Mouse (Mus musculus): ENCODE measurements around the gene Sigmar1. TPM values are rescaled to one million over a fixed set of nuclear protein-coding genes. Genes with fewer than 3 reads are reported as not detected.

The Sigmar1 gene
- polyA plus RNA-seq, 1 experiment from 2014 or later = 77.5 TPM

DNA sequence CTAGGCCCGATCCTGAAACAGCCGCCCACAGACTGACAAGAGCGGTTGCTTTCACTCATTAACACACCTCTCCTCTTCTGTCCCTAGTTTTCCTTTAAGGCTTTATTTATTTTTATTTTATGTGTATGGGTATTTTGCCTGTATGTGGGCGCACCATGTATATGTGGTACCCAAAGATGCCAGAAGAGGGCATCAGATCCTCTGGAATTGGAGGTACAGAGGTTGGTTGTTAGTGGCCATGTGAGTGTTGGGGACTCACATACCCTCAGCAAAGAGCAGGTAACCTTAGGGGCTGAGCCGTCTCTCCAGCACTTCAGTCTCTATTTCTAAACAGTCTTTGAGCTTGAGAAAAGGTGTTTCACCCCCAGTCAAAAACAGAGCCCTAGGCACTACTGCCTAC lies 40.4 kb downstream of the Sigmar1 start:
- no peak overlapping the region for H3K27ac ChIP-seq
- no peaks in the 10 kb centered on the region for H3K27me3 ChIP-seq (ENCODE audit: control insufficient read depth, insufficient read depth, low read length)
- H3K9ac ChIP-seq = no peak overlapping the region
- no peak overlapping the region for H3K4me2 ChIP-seq (replicated peaks)
- 90% methylated on average over 5 of the region's 5 CpGs for WGBS
- no peak for DNase-seq (ENCODE audit: low spot score)
- peaks cover 52% of the 10 kb centered on the region for H3K36me3 ChIP-seq (replicated peaks; ENCODE audit: control insufficient read depth, insufficient read depth)
- H3K9me3 ChIP-seq (ENCODE audit: control insufficient read depth, low read length) = no peaks in the 10 kb centered on the region
- peaks cover 26% of the 10 kb centered on the region for H3K4me1 ChIP-seq (replicated peaks; ENCODE audit: control insufficient read depth, insufficient read depth, low read length)
- no peak for ATAC-seq (ENCODE audit: low FRiP score)
- H3K4me3 ChIP-seq (replicated peaks; ENCODE audit: low read length) = no peak overlapping the region

DNA sequence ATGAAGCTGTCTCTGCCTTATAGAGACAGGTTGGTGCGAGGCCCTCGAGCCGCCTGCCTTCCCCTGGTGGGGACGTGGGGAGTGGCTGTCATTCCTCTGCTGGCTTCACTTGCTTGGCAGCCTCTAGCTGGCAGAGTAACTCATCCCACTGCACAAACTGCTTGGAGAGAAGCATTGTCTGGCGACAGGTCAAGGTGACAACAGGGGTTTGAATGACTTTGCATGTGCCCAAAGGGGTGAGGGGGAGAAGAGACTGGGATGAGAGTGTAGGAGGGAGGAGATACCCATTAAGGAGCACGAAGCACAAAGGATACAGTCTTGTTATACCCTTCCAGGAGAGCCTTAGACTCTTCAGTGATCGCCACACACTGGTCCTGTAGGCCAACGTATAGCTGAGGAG lies 40.9 kb downstream of the Sigmar1 start:
- Histone ChIP-seq H3K4me2 (replicated peaks) (no peak overlapping the region), H3K9me3 (ENCODE audit: control insufficient read depth, low read length) (no peaks in the 10 kb centered on the region), H3K4me1 (replicated peaks; ENCODE audit: control insufficient read depth, insufficient read depth, low read length) (peaks cover 26% of the 10 kb centered on the region), H3K9ac (no peak overlapping the region), H3K27me3 (ENCODE audit: control insufficient read depth, insufficient read depth, low read length) (no peaks in the 10 kb centered on the region), H3K4me3 (replicated peaks; ENCODE audit: low read length) (no peak overlapping the region), H3K27ac (no peak overlapping the region), H3K36me3 (replicated peaks; ENCODE audit: control insufficient read depth, insufficient read depth) (peaks cover 47% of the 10 kb centered on the region)
- DNase-seq (ENCODE audit: low spot score) (no peak), ATAC-seq (ENCODE audit: low FRiP score) (no peak)
- 84% methylated on average over 8 of the region's 8 CpGs for WGBS

DNA sequence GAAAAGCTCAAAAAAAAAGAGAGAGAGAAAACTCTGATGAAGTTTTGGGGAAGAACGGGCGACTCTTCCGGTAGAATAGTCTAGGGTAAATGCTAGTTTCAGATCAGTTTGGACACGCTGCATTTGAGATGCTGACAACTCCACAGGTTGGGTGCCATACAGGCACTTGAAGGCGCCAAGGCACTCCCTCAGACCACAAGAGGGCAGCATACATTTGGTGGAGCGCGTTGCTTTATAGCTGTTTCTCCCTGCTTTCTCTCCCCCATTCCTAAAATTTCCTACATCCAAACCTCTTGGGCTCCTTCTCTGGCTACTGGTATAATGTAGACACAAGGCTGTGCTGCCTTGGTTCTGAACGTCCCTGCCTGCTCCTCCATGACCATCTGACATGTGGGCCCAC lies 41.7 kb downstream of the Sigmar1 start:
- H3K27ac ChIP-seq = no peak overlapping the region
- H3K4me3 ChIP-seq (replicated peaks; ENCODE audit: low read length) = peak overlapping the region; percentile 79
- no peaks in the 10 kb centered on the region for H3K27me3 ChIP-seq (ENCODE audit: control insufficient read depth, insufficient read depth, low read length)
- H3K4me2 ChIP-seq (replicated peaks) = peak overlapping the region; percentile 81
- H3K4me1 ChIP-seq (replicated peaks; ENCODE audit: control insufficient read depth, insufficient read depth, low read length) = peaks cover 26% of the 10 kb centered on the region
- no peak; the same call in 1 of the 2 replicates for ATAC-seq (ENCODE audit: low FRiP score)
- no peak overlapping the region for H3K9ac ChIP-seq
- peaks cover 39% of the 10 kb centered on the region for H3K36me3 ChIP-seq (replicated peaks; ENCODE audit: control insufficient read depth, insufficient read depth)
- WGBS = 15% methylated on average over 8 of the region's 8 CpGs
- DNase-seq (ENCODE audit: low spot score) = peak; percentile 85
- no peaks in the 10 kb centered on the region for H3K9me3 ChIP-seq (ENCODE audit: control insufficient read depth, low read length)

DNA sequence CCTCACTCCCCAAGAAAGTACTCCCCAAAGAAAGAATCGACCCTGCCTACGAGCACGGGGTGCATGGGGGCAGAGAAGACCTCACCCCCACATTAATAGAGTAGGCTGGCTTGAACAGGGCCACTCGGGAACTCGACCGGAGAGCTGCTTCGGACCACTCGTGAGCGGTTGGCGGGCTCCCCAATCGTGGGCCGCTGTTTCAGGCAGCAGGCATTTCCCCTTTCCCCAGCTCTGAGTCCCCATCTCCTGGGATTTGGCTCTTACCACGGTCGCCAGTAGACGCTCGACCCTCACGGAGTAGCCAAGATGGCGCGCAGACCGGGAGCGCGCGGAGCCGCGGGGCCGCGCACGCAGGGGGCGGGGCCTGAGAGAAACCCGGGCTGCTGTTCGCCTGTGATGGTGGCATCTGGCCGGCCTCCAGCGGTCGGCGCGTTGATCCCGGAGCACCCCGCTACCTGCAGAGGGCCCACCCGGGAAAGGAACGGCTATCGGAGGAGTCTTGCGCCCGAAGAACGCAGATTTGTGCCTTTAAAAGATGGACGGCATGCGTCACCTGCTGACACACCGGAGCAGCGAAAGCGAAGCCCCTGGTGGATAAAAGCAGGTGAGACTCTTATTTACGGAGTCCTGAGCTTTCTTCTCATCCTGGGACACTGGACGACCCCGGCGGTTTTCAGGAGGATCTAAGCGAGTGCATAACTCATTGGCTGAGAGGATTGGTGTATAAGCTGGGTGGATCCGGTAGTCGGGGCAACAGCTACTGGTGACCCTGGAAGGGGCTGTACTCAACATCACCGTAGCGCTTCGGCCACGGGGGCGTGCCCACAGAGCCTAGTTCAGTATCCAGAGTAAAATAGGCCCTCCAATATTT lies 42.5 kb downstream of the Sigmar1 start, which contains the start of gene Rpp25l:
Gene Rpp25l, minus strand, starts transcription at position 338 of the 871 bp plus-strand sequence.
- Histone ChIP-seq H3K27me3 (ENCODE audit: control insufficient read depth, insufficient read depth, low read length) (no peaks in the 10 kb centered on the region), H3K4me3 (replicated peaks; ENCODE audit: low read length) (peak within 1 kb of the TSS; percentile 79), H3K36me3 (replicated peaks; ENCODE audit: control insufficient read depth, insufficient read depth) (peaks cover 33% of the 10 kb centered on the region), H3K27ac (peak within 1 kb of the TSS; percentile 77), H3K9me3 (ENCODE audit: control insufficient read depth, low read length) (no peaks in the 10 kb centered on the region), H3K4me1 (replicated peaks; ENCODE audit: control insufficient read depth, insufficient read depth, low read length) (peaks cover 26% of the 10 kb centered on the region), H3K4me2 (replicated peaks) (peak within 1 kb of the TSS; percentile 81), H3K9ac (peak within 1 kb of the TSS; percentile 93)
- ATAC-seq (ENCODE audit: low FRiP score) (peak; percentile 77), DNase-seq (ENCODE audit: low spot score) (peak; percentile 88)
- WGBS = under 1% methylated on average over 61 of the region's 61 CpGs

DNA sequence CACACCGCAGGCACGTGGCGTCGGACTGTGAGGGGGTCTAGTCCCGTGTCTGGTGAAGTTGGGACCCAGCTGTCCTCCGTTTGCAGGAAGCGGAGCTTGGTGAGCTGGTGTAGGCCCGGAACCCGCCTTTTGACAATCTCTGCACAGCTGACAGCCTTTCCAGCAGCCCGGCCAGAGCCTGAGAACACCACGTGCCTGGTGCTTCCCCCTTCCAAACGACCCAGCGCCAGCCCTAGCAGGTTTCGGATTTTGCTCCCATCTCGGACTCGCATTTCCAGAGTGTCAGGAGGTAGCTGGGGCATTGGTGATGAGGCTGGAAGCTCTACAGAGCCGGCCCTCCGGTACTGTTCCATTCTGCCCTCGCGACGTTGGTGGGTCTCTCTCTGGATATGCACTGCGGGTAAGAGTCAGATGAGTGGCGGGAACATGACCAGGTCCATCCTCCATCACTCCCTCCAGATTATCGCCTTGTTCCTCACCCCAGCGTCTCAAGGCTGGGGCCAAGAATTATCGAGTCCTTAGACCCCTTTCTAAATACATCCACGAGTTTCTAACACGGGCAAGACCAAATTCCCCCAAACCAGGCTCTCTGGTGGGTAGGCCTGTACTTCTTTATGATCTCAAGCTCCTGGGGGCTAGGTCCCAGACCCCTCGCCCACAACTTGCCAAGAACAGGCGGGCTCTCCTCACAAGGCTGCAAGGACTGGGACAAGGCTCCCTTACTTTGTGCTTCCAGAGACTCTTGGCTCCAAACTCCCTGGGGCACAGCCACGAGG lies 43.3 kb downstream of the Sigmar1 start:
- Histone ChIP-seq H3K9me3 (ENCODE audit: control insufficient read depth, low read length) (no peaks in the 10 kb centered on the region), H3K36me3 (replicated peaks; ENCODE audit: control insufficient read depth, insufficient read depth) (peaks cover 26% of the 10 kb centered on the region), H3K4me3 (replicated peaks; ENCODE audit: low read length) (peak overlapping the region; percentile 79), H3K27me3 (ENCODE audit: control insufficient read depth, insufficient read depth, low read length) (no peaks in the 10 kb centered on the region), H3K27ac (peak overlapping the region; percentile 77), H3K4me2 (replicated peaks) (peak overlapping the region; percentile 81), H3K4me1 (replicated peaks; ENCODE audit: control insufficient read depth, insufficient read depth, low read length) (peaks cover 33% of the 10 kb centered on the region), H3K9ac (peak overlapping the region; percentile 93)
- 41% methylated on average over 31 of the region's 31 CpGs for WGBS
- DNase-seq (ENCODE audit: low spot score) (no peak), ATAC-seq (ENCODE audit: low FRiP score) (peak; percentile 5; the same call in 1 of the 2 replicates)

DNA sequence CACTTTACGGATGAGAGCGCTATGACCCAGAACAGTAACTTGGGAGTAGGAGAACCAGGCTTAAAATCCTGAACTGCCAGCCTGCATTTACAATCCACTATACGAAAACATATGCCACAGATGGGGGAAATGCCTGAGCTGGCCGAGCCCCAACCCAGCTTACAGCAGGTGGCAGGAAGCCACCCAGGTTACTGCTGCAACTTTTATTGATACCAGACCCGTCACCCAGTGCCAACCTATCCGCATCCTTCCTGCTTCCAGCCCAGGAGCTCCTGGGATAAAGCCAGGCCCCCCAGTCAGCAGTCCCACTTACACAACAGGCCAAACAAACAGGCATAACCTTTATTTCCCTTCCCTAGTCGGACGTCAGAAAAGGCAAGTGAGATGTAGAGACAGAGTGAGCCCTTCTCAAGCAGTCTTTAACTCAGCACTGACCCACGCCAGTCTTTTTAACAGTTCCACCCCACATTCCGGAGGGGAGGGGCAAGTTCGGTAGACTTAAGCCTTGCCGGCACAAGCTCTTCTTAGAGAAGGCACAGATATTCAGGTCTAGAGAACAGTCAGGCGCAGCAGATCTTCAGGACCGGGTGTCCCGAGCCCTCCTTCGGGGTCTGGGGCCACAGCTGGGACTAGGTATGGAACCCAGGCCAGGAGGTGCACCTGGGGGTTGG lies 44.1 kb downstream of the Sigmar1 start:
- peak overlapping the region; percentile 79 for H3K4me3 ChIP-seq (replicated peaks; ENCODE audit: low read length)
- no peaks in the 10 kb centered on the region for H3K9me3 ChIP-seq (ENCODE audit: control insufficient read depth, low read length)
- H3K36me3 ChIP-seq (replicated peaks; ENCODE audit: control insufficient read depth, insufficient read depth) = peaks cover 18% of the 10 kb centered on the region; the same call in 1 of the 2 replicates
- ATAC-seq (ENCODE audit: low FRiP score) = no peak
- no peak for DNase-seq (ENCODE audit: low spot score)
- no peak overlapping the region for H3K27ac ChIP-seq
- H3K4me2 ChIP-seq (replicated peaks) = peak overlapping the region; percentile 81
- no peaks in the 10 kb centered on the region for H3K27me3 ChIP-seq (ENCODE audit: control insufficient read depth, insufficient read depth, low read length)
- peak overlapping the region; percentile 93 for H3K9ac ChIP-seq
- H3K4me1 ChIP-seq (replicated peaks; ENCODE audit: control insufficient read depth, insufficient read depth, low read length) = peaks cover 40% of the 10 kb centered on the region
- WGBS = 78% methylated on average over 16 of the region's 16 CpGs

DNA sequence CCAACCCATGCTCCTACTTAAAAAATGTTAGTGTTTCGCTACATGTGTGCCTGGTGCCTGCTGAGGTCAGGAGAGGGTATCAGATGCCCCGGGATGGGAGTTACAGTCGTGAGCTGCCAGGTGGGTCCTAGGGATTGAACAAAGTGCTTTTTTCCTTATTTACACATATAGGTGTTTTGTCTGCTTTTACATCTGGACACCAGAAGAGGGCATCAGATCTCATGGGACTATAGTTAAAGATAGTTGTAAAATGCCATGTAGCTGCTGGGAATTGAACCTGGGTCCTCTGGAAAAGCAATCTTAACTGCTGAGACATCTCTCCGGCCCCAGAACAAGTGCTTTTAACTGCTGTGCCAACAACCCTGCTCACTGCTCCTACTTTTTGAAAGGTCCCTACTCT lies 45.7 kb downstream of the Sigmar1 start:
- no peak for DNase-seq (ENCODE audit: low spot score)
- H3K9ac ChIP-seq = no peak overlapping the region
- H3K4me2 ChIP-seq (replicated peaks) = no peak overlapping the region
- H3K4me3 ChIP-seq (replicated peaks; ENCODE audit: low read length) = no peak overlapping the region
- no peaks in the 10 kb centered on the region for H3K27me3 ChIP-seq (ENCODE audit: control insufficient read depth, insufficient read depth, low read length)
- ATAC-seq (ENCODE audit: low FRiP score) = no peak
- H3K9me3 ChIP-seq (ENCODE audit: control insufficient read depth, low read length) = no peaks in the 10 kb centered on the region
- 0 out of 2 replicates have a peak, but pooled peaks cover 8% of the 10 kb centered on the region for H3K36me3 ChIP-seq (replicated peaks; ENCODE audit: control insufficient read depth, insufficient read depth)
- H3K4me1 ChIP-seq (replicated peaks; ENCODE audit: control insufficient read depth, insufficient read depth, low read length) = peaks cover 51% of the 10 kb centered on the region
- 72% methylated on average over 4 of the region's 4 CpGs for WGBS
- no peak overlapping the region for H3K27ac ChIP-seq

DNA sequence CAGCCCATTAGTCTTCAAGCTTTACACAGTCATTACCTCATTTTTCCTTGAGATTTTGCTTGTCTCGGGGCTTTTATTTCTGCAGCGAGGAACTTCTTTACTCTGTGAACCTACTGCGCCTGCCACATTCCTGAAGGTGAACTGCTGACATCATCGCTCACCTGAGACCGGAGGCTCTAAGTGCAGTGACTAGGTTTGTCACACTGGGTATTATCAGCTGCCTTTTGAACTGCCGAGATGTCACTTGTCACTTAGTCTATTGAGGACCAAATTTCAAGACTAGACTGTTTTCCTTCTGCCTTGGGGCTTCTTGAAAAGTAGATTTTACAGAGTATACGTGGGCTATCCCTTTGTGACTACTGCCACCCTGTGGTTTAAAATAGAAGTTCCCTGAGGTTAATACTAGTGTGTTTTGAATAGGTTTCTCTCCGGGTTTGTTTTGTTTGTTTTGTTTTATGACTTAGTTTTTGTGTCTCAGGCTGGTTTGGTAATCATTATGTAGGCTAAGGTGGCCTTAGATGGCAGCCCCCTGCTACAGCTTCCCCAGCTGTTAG lies 47.7 kb downstream of the Sigmar1 start:
- Histone ChIP-seq H3K4me1 (replicated peaks; ENCODE audit: control insufficient read depth, insufficient read depth, low read length) (peaks cover 41% of the 10 kb centered on the region), H3K4me3 (replicated peaks; ENCODE audit: low read length) (no peak overlapping the region)
- 42% methylated on average over 8 of the region's 8 CpGs for WGBS

More for the DNA sequence above, 47.7 kb downstream of the Sigmar1 start:
- no peak overlapping the region for H3K4me2 ChIP-seq (replicated peaks)
- no peaks in the 10 kb centered on the region for H3K9me3 ChIP-seq (ENCODE audit: control insufficient read depth, low read length)
- no peak overlapping the region for H3K27ac ChIP-seq
- DNase-seq (ENCODE audit: low spot score) (peak; percentile 90), ATAC-seq (ENCODE audit: low FRiP score) (peak; percentile 15; the same call in 1 of the 2 replicates)
- H3K27me3 ChIP-seq (ENCODE audit: control insufficient read depth, insufficient read depth, low read length) = no peaks in the 10 kb centered on the region
- no peak overlapping the region for H3K9ac ChIP-seq
- no peaks in the 10 kb centered on the region for H3K36me3 ChIP-seq (replicated peaks; ENCODE audit: control insufficient read depth, insufficient read depth)

All from hindbrain, embryonic 14.5 days (tissue).